Mouse (Mus musculus) stomach, postnatal 0 days (tissue): ENCODE measurements around the gene Eml2.

Source experiments
- CTCF ChIP-seq: IDR thresholded peaks from 2 replicates; pipeline ENCODE4 v1.5.1; 2016; ENCODE audit warnings: antibody characterized with exemption, low read depth, mild to moderate bottlenecking, moderate library complexity
- EP300 ChIP-seq: optimal IDR thresholded peaks from 2 replicates; pipeline ENCODE3; 2016; ENCODE audit warnings: antibody characterized with exemption

DNA sequence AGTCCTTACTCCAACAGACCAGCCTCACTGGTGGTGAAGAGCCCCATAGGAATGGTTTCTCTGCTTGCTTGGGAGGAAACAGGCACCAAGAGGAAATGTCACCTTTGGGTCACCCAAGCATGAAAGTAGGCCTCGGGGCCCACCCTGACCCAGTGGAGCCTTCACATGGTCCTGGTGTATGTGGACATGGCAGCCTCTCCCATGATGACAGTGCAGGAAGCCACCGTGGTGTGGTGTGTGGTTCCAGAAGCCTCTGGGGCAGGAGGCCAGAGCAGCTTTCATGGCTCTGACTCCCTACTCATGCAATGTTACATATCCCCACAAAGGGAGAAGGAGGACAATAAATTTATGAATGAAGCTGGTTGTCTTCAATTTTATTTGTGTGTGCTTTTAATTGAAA, 71.3 kb downstream of the Eml2 start:
- no peak for TF ChIP-seq CTCF
- TF ChIP-seq EP300 = no peak
